Mouse (Mus musculus): ENCODE measurements at regions not wholly inside any gene's neighbourhood (a gene's known extent, or its start where the extent isn't known, plus 50 kb on each side); places are given as distances from the start of the nearest gene placed in this dataset.
A peak's percentile ranks its signal among the peaks of the same experiment; 100 is the strongest.

GRCm38 (mm10) chr2:57772315-57772714 lies 225.4 kb upstream of the Galnt5 start:
- Histone ChIP-seq H3K4me2 (ENCODE audit: low read depth) (no peak overlapping the region), H3K4me1 (ENCODE audit: control insufficient read depth, insufficient read depth, low read length) (no peaks in the 10 kb centered on the region), H3K36me3 (ENCODE audit: control insufficient read depth, insufficient read depth, low read length) (no peaks in the 10 kb centered on the region), H3K9ac (ENCODE audit: low read length) (no peak overlapping the region), H3K4me3 (ENCODE audit: low read depth, low read length) (no peak overlapping the region), H3K27ac (ENCODE audit: low read depth, low read length) (no peak overlapping the region), H3K9me3 (ENCODE audit: control insufficient read depth, low read length) (no peaks in the 10 kb centered on the region), H3K27me3 (ENCODE audit: control insufficient read depth, insufficient read depth, low read length) (no peaks in the 10 kb centered on the region)
- WGBS = 81% methylated on average over 2 of the region's 2 CpGs
- ATAC-seq (ENCODE audit: insufficient read depth, low FRiP score, low TSS enrichment) (no peak), DNase-seq (ENCODE audit: low spot score) (no peak)

DNA sequence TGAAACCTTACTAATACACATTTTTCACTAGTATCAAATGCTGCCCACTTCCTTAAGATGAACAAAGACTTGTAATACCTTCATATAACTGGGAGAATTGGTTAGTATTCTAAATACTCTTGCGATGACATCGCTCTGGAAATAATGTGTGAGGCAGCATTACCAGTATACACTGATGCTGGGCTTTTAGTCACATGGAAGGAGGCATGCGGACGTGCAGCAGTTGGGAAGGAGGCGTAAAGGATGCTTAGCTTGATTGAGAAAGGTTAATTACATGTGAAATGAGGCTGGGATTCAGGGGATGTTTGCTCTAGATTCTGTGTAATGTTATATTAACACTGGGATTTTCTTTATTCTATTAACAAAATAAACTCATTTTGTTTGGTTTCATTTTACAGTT lies 221.5 kb upstream of the Galnt5 start:
- Histone ChIP-seq H3K27me3 (ENCODE audit: control insufficient read depth, insufficient read depth, low read length) (no peaks in the 10 kb centered on the region), H3K4me3 (ENCODE audit: low read depth, low read length) (no peak overlapping the region), H3K4me2 (ENCODE audit: low read depth) (no peak overlapping the region), H3K9me3 (ENCODE audit: control insufficient read depth, low read length) (no peaks in the 10 kb centered on the region), H3K4me1 (ENCODE audit: control insufficient read depth, insufficient read depth, low read length) (no peaks in the 10 kb centered on the region), H3K9ac (ENCODE audit: low read length) (no peak overlapping the region), H3K27ac (ENCODE audit: low read depth, low read length) (no peak overlapping the region), H3K36me3 (ENCODE audit: control insufficient read depth, insufficient read depth, low read length) (no peaks in the 10 kb centered on the region)
- DNase-seq (ENCODE audit: low spot score) (no peak), ATAC-seq (ENCODE audit: insufficient read depth, low FRiP score, low TSS enrichment) (no peak)
- WGBS = 84% methylated on average over 5 of the region's 5 CpGs

- Histone ChIP-seq H3K9ac (ENCODE audit: low read length) (no peak overlapping the region), H3K36me3 (ENCODE audit: control insufficient read depth, insufficient read depth, low read length) (no peaks in the 10 kb centered on the region), H3K9me3 (ENCODE audit: control insufficient read depth, low read length) (no peaks in the 10 kb centered on the region), H3K27me3 (ENCODE audit: control insufficient read depth, insufficient read depth, low read length) (no peaks in the 10 kb centered on the region), H3K4me1 (ENCODE audit: control insufficient read depth, insufficient read depth, low read length) (no peaks in the 10 kb centered on the region), H3K4me3 (ENCODE audit: low read depth, low read length) (no peak overlapping the region), H3K4me2 (ENCODE audit: low read depth) (no peak overlapping the region), H3K27ac (ENCODE audit: low read depth, low read length) (no peak overlapping the region)
- ATAC-seq (ENCODE audit: insufficient read depth, low FRiP score, low TSS enrichment) = no peak
- WGBS = 97% methylated on average over 1 of the region's 1 CpGs
- no peak for DNase-seq (ENCODE audit: low spot score)
Observed at GRCm38 (mm10) chr2:57780836-57781235, 216.8 kb upstream of the Galnt5 start.

DNA sequence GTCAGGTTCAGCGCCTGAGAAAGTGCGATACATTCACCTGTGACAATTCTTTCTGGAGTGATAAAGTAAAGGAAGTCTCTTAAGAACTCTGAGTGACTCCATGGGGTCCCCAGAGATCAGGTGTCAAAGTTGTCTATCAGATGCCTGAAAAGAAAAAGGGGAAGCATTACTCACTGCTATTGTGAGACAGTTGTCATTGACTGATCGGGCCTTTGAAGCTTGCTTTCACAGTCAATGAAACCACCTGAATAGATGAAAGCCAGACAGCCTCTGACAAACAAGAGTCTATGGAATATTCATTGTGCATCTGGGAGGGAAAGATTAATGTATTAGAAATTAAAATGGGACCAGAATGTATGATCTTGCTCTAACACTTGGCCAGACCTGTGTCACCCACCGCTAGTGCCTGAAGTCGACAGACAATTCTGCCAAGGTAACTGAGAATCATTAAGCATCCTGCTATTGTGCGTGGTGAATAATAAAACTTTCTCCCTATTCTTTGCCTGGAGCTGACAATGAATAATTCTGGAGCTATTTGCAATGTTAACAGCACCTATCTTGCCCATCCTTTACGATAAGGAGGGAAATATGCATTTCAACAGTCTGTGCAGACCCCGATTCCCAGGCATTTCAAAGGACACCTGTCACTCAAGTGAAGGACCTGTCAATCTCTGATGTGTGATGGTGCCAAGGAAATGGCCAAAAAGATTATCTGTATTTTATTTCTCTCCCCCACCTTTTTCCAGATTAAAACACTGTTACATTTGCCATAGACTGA lies 204.0 kb upstream of the Galnt5 start:
- H3K4me3 ChIP-seq (ENCODE audit: low read depth, low read length) = no peak overlapping the region
- H3K27me3 ChIP-seq (ENCODE audit: control insufficient read depth, insufficient read depth, low read length) = no peaks in the 10 kb centered on the region
- ATAC-seq (ENCODE audit: insufficient read depth, low FRiP score, low TSS enrichment) = no peak
- DNase-seq (ENCODE audit: low spot score) = no peak
- H3K27ac ChIP-seq (ENCODE audit: low read depth, low read length) = no peak overlapping the region
- H3K9me3 ChIP-seq (ENCODE audit: control insufficient read depth, low read length) = no peaks in the 10 kb centered on the region
- H3K36me3 ChIP-seq (ENCODE audit: control insufficient read depth, insufficient read depth, low read length) = no peaks in the 10 kb centered on the region
- H3K4me1 ChIP-seq (ENCODE audit: control insufficient read depth, insufficient read depth, low read length) = no peaks in the 10 kb centered on the region
- 66% methylated on average over 8 of the region's 8 CpGs for WGBS
- no peak overlapping the region for H3K4me2 ChIP-seq (ENCODE audit: low read depth)
- H3K9ac ChIP-seq (ENCODE audit: low read length) = no peak overlapping the region

DNA sequence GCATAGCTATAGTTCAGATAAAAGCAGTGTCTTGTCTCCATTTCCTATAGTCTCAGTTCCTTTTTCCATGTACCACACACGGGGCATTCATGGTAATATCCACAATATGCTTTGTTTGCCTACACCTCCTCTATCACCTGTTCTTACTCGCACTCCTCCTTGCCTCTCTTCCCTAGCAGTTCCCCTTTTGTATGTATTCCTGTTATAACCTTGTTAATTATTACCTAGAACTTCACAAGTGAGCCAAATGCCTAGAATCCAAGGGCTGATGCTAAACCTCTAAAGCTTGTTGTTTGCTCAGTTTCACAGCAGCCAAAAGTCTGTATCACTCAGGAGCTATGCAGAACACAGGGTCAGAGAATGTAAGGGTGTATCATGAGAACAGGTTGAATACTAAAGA lies 198.4 kb upstream of the Galnt5 start:
- H3K36me3 ChIP-seq (ENCODE audit: control insufficient read depth, insufficient read depth, low read length) = no peaks in the 10 kb centered on the region
- no peaks in the 10 kb centered on the region for H3K27me3 ChIP-seq (ENCODE audit: control insufficient read depth, insufficient read depth, low read length)
- ATAC-seq (ENCODE audit: insufficient read depth, low FRiP score, low TSS enrichment) (no peak), DNase-seq (ENCODE audit: low spot score) (no peak)
- no peak overlapping the region for H3K4me3 ChIP-seq (ENCODE audit: low read depth, low read length)
- no peak overlapping the region for H3K4me2 ChIP-seq (ENCODE audit: low read depth)
- no peak overlapping the region for H3K27ac ChIP-seq (ENCODE audit: low read depth, low read length)
- no peaks in the 10 kb centered on the region for H3K9me3 ChIP-seq (ENCODE audit: control insufficient read depth, low read length)
- 76% methylated on average over 2 of the region's 2 CpGs for WGBS
- no peak overlapping the region for H3K9ac ChIP-seq (ENCODE audit: low read length)
- H3K4me1 ChIP-seq (ENCODE audit: control insufficient read depth, insufficient read depth, low read length) = no peaks in the 10 kb centered on the region

- no peak for ATAC-seq (ENCODE audit: insufficient read depth, low FRiP score, low TSS enrichment)
Observed at GRCm38 (mm10) chr2:57807911-57808310, 189.8 kb upstream of the Galnt5 start.

DNA sequence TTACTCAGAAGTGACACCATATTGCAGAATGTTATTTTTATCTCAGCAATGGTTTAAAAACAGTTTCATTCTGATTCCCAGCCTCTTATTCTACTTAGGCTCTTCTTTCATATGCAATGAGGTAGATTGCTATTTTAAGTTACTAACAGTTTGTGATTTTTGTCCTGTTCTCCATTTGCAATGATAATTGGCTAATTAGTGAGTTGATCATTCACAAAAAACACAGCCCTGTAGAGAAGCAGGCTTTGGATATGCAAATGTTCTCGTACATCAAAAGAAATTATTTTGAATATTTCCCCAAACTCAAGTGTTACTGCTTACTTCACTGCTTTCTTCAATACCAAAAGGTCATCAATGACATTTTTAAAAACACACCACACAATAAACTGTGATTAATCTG lies 184.7 kb upstream of the Galnt5 start:
- Histone ChIP-seq H3K4me3 (ENCODE audit: low read depth, low read length) (no peak overlapping the region), H3K27me3 (ENCODE audit: control insufficient read depth, insufficient read depth, low read length) (no peaks in the 10 kb centered on the region), H3K36me3 (ENCODE audit: control insufficient read depth, insufficient read depth, low read length) (no peaks in the 10 kb centered on the region), H3K9me3 (ENCODE audit: control insufficient read depth, low read length) (no peaks in the 10 kb centered on the region), H3K9ac (ENCODE audit: low read length) (no peak overlapping the region), H3K27ac (ENCODE audit: low read depth, low read length) (no peak overlapping the region), H3K4me1 (ENCODE audit: control insufficient read depth, insufficient read depth, low read length) (no peaks in the 10 kb centered on the region), H3K4me2 (ENCODE audit: low read depth) (no peak overlapping the region)
- no peak for DNase-seq (ENCODE audit: low spot score)
- WGBS = 83% methylated on average over 1 of the region's 1 CpGs
- no peak for ATAC-seq (ENCODE audit: insufficient read depth, low FRiP score, low TSS enrichment)

More at GRCm38 (mm10) chr2:57807911-57808310, 189.8 kb upstream of the Galnt5 start:
- no peaks in the 10 kb centered on the region for H3K27me3 ChIP-seq (ENCODE audit: control insufficient read depth, insufficient read depth, low read length)
- no peak for DNase-seq (ENCODE audit: low spot score)
- H3K4me2 ChIP-seq (ENCODE audit: low read depth) = no peak overlapping the region
- WGBS = 42% methylated on average over 1 of the region's 1 CpGs
- no peak overlapping the region for H3K27ac ChIP-seq (ENCODE audit: low read depth, low read length)
- H3K9ac ChIP-seq (ENCODE audit: low read length) = no peak overlapping the region
- no peaks in the 10 kb centered on the region for H3K36me3 ChIP-seq (ENCODE audit: control insufficient read depth, insufficient read depth, low read length)
- H3K4me3 ChIP-seq (ENCODE audit: low read depth, low read length) = no peak overlapping the region
- H3K9me3 ChIP-seq (ENCODE audit: control insufficient read depth, low read length) = no peaks in the 10 kb centered on the region
- H3K4me1 ChIP-seq (ENCODE audit: control insufficient read depth, insufficient read depth, low read length) = no peaks in the 10 kb centered on the region

DNA sequence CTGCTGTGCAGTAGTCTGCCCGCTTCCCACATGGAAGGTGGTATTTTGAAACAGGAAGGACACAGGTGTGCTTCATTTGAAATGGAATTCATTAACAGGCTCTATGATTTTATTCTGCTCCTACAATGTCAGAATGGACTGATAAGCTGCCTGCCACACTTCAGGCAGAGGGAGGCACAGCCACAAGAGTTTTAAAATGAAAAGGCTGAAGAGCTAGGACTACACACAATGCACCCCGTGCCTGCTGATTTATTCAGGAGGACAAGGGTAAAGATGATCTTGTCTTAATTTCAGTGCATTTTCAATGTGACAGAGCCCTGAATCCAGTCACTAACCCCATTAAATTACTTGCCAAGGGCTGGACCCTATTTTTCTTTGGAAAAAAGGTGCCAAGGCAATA lies 177.3 kb upstream of the Galnt5 start:
- Histone ChIP-seq H3K4me2 (ENCODE audit: low read depth) (no peak overlapping the region), H3K27ac (ENCODE audit: low read depth, low read length) (no peak overlapping the region), H3K36me3 (ENCODE audit: control insufficient read depth, insufficient read depth, low read length) (no peaks in the 10 kb centered on the region), H3K27me3 (ENCODE audit: control insufficient read depth, insufficient read depth, low read length) (no peaks in the 10 kb centered on the region), H3K9ac (ENCODE audit: low read length) (no peak overlapping the region), H3K4me1 (ENCODE audit: control insufficient read depth, insufficient read depth, low read length) (no peaks in the 10 kb centered on the region), H3K9me3 (ENCODE audit: control insufficient read depth, low read length) (no peaks in the 10 kb centered on the region), H3K4me3 (ENCODE audit: low read depth, low read length) (no peak overlapping the region)
- peak; percentile 26; the same call in 1 of the 2 replicates for ATAC-seq (ENCODE audit: insufficient read depth, low FRiP score, low TSS enrichment)
- DNase-seq (ENCODE audit: low spot score) = no peak
- WGBS = 63% methylated on average over 2 of the region's 2 CpGs

DNA sequence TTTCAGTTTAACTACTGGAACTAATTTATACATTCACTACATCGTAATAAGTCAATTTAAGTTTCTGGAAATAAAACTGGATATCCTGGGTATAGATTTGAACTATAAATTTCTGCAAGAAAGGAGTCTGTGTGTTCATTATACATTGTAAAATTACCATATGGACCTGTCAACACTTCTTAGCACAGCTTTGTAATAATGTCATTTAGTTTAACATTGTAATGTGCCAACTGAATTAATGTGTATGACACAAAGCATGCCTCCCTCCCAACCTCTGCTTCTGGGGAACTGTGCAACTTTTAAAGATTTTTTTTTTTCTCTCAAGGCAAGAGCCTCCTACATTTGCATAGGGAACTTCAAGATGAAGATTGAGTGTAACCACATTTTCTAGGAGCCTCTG lies 176.8 kb upstream of the Galnt5 start:
- Histone ChIP-seq H3K4me2 (ENCODE audit: low read depth) (no peak overlapping the region), H3K4me1 (ENCODE audit: control insufficient read depth, insufficient read depth, low read length) (no peaks in the 10 kb centered on the region), H3K4me3 (ENCODE audit: low read depth, low read length) (no peak overlapping the region), H3K36me3 (ENCODE audit: control insufficient read depth, insufficient read depth, low read length) (no peaks in the 10 kb centered on the region), H3K27me3 (ENCODE audit: control insufficient read depth, insufficient read depth, low read length) (no peaks in the 10 kb centered on the region), H3K9ac (ENCODE audit: low read length) (no peak overlapping the region), H3K9me3 (ENCODE audit: control insufficient read depth, low read length) (no peaks in the 10 kb centered on the region), H3K27ac (ENCODE audit: low read depth, low read length) (no peak overlapping the region)
- DNase-seq (ENCODE audit: low spot score) (no peak), ATAC-seq (ENCODE audit: insufficient read depth, low FRiP score, low TSS enrichment) (peak; percentile 35; the same call in 1 of the 2 replicates)
- WGBS = 63% methylated on average over 1 of the region's 1 CpGs
